9 mouse cellular contexts compared by ENCODE assay signal in genomic region chr2:144676546-144677228, GRCm38 (mm10).
A peak's percentile ranks its signal among the peaks of the same experiment; 100 is the strongest.
DNase-seq lines count a peak whose midpoint lies in the region; ATAC-seq lines count a peak whose summit lies in the region.
"Had no signal": no experiment of that assay in that cellular context is flagged by ENCODE, and none has a peak within 500 bp of the region (broad histone marks: within the 10 kb centered on the region; RNA-seq: fewer than 3 reads in every experiment).

No protein-coding gene starts in this region.

- no peak for DNase-seq in forebrain, embryonic 10.5 days (ENCODE audit: extremely low spot score, low spot score)
- DNase-seq in forebrain, embryonic 11.5 days (ENCODE audit: low spot score) = no peak
- DNase-seq in embryonic facial prominence, embryonic 10.5 days (ENCODE audit: low spot score) = peak; percentile 67
- peak; percentile 24 to 29 for DNase-seq in heart, postnatal 10 days
- no peak for DNase-seq in left cerebral cortex, adult 8-10 months (ENCODE audit: low spot score in 2 of 2)
- DNase-seq in adrenal gland, adult 2 months = no peak
- no peak for DNase-seq in cerebellum, postnatal 4 days (ENCODE audit: low spot score in 2 of 2)
- DNase-seq: B cell, adult 2 months had no signal

- H3K9ac ChIP-seq in forebrain, embryonic 11.5 days (ENCODE audit: low read length) = no peak overlapping the region

- 73% methylated on average over 13 of the region's 13 CpGs for WGBS in forebrain, embryonic 10.5 days
- 74% methylated on average over 13 of the region's 13 CpGs for WGBS in forebrain, embryonic 11.5 days
- 59% methylated on average over 13 of the region's 13 CpGs for WGBS in embryonic facial prominence, embryonic 10.5 days

- H3K4me3 ChIP-seq in forebrain, embryonic 10.5 days = no peak overlapping the region
- H3K4me3 ChIP-seq in forebrain, embryonic 11.5 days (ENCODE audit: low read depth, low read length) = no peak overlapping the region
- no peak overlapping the region for H3K4me3 ChIP-seq in embryonic facial prominence, embryonic 10.5 days

- no peak overlapping the region for H3K4me2 ChIP-seq in forebrain, embryonic 11.5 days (ENCODE audit: low read depth, low read length, severe bottlenecking)

- no peaks in the 10 kb centered on the region for H3K9me3 ChIP-seq in forebrain, embryonic 10.5 days
- H3K9me3 ChIP-seq in forebrain, embryonic 11.5 days (ENCODE audit: control insufficient read depth, low read length) = no peaks in the 10 kb centered on the region; the same call in 1 of the 2 replicates
- no peaks in the 10 kb centered on the region for H3K9me3 ChIP-seq in embryonic facial prominence, embryonic 10.5 days

- peaks cover 32% of the 10 kb centered on the region for H3K4me1 ChIP-seq in forebrain, embryonic 10.5 days
- no peaks in the 10 kb centered on the region; the same call in 1 of the 2 replicates for H3K4me1 ChIP-seq in forebrain, embryonic 11.5 days (replicated peaks; ENCODE audit: control insufficient read depth, insufficient read depth, low read length)
- H3K4me1 ChIP-seq in embryonic facial prominence, embryonic 10.5 days = peaks cover 37% of the 10 kb centered on the region

- H3K36me3 ChIP-seq in forebrain, embryonic 10.5 days (replicated peaks) = no peaks in the 10 kb centered on the region
- H3K36me3 ChIP-seq in forebrain, embryonic 11.5 days (ENCODE audit: control insufficient read depth, insufficient read depth, low read length) = no peaks in the 10 kb centered on the region
- H3K36me3 ChIP-seq in embryonic facial prominence, embryonic 10.5 days (replicated peaks) = no peaks in the 10 kb centered on the region

- ATAC-seq in forebrain, embryonic 11.5 days (replicated peaks; ENCODE audit: low FRiP score) = no peak
- 0 out of 2 replicates have a peak, but pooled peaks have one; percentile 21 for ATAC-seq in megakaryocyte, adult 5-6 weeks (ENCODE audit: poor library complexity, severe bottlenecking)

- intact Hi-C loops in heart, postnatal 10 days (cut with DNase I) = no loop called here

- peak overlapping the region; percentile 4; the same call in 1 of the 2 replicates for H3K27ac ChIP-seq in forebrain, embryonic 10.5 days
- no peak overlapping the region for H3K27ac ChIP-seq in forebrain, embryonic 11.5 days (ENCODE audit: low read depth, low read length)
- H3K27ac ChIP-seq in embryonic facial prominence, embryonic 10.5 days (replicated peaks) = peak overlapping the region; percentile 49; the same call in 1 of the 2 replicates

- H3K27me3 ChIP-seq in forebrain, embryonic 10.5 days (ENCODE audit: poor library complexity, severe bottlenecking) = no peaks in the 10 kb centered on the region
- no peaks in the 10 kb centered on the region for H3K27me3 ChIP-seq in forebrain, embryonic 11.5 days (ENCODE audit: control insufficient read depth, insufficient read depth, low read length)
- H3K27me3 ChIP-seq in embryonic facial prominence, embryonic 10.5 days (replicated peaks; ENCODE audit: low read depth, poor library complexity, severe bottlenecking) = no peaks in the 10 kb centered on the region

Comparison
In these comparisons a context has a peak if more than half of its experiments do, and no peak if none do; other contexts are left out.
1. DNase-seq: peak in embryonic facial prominence, embryonic 10.5 days (single experiment) and heart, postnatal 10 days (2 of 2); none in forebrain, embryonic 10.5 days (single experiment), forebrain, embryonic 11.5 days (single experiment), left cerebral cortex, adult 8-10 months (0 of 2), adrenal gland, adult 2 months (single experiment) and cerebellum, postnatal 4 days (0 of 2).